Comparison of ENCODE assay signal across 9 mouse cellular contexts in the genomic region with DNA sequence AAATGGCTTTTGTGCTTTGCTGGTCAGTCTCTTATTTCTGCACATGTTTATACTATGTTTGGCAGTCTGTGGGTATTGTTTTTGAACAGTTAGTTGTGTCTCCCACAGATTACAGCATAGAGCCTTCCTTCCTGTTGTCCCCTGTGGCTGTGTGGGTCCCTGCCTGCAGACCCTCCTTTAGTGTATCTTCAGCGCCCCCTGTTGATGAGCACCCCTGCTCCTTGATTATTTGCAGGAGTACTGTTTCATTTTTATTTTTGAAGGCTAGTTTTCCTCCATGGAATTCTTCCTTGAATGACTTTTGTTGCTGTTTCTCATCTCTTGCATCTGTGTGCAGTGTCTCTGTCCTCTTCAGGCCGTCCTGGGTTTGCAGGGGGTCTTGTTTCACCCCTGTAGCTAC. TPM values are rescaled to one million over a fixed set of nuclear protein-coding genes. Genes with fewer than 3 reads are reported as not detected.
DNase-seq lines count a peak whose midpoint lies in the region; ATAC-seq and TF ChIP-seq lines count a peak whose summit lies in the region.
"Had no signal": no experiment of that assay in that cellular context is flagged by ENCODE, and none has a peak within 500 bp of the region (broad histone marks: within the 10 kb centered on the region; RNA-seq: fewer than 3 reads in every experiment).

No protein-coding gene starts in this region.

- no peak overlapping the region for H3K9ac ChIP-seq in midbrain, embryonic 14.5 days (replicated peaks; ENCODE audit: low read length)
- no peak overlapping the region for H3K9ac ChIP-seq in midbrain, embryonic 13.5 days (replicated peaks)
- H3K9ac ChIP-seq in kidney, postnatal 0 days (ENCODE audit: low read depth, low read length) = no peak overlapping the region
- no peak overlapping the region for H3K9ac ChIP-seq in midbrain, postnatal 0 days (replicated peaks; ENCODE audit: low read length, poor library complexity, severe bottlenecking)
- H3K9ac ChIP-seq: hindbrain, embryonic 15.5 days had no signal

- no peak overlapping the region for H3K27ac ChIP-seq in midbrain, embryonic 14.5 days (replicated peaks; ENCODE audit: low read depth, low read length)
- H3K27ac ChIP-seq in midbrain, embryonic 13.5 days = no peak overlapping the region
- H3K27ac ChIP-seq in kidney, postnatal 0 days = no peak overlapping the region
- no peak overlapping the region for H3K27ac ChIP-seq in midbrain, postnatal 0 days (ENCODE audit: low read depth, low read length)
- H3K27ac ChIP-seq: hindbrain, embryonic 15.5 days had no signal

- H3K4me3 ChIP-seq in midbrain, embryonic 14.5 days (replicated peaks; ENCODE audit: low read depth, low read length) = no peak overlapping the region
- H3K4me3 ChIP-seq in midbrain, embryonic 13.5 days (replicated peaks) = no peak overlapping the region
- no peak overlapping the region for H3K4me3 ChIP-seq in kidney, postnatal 0 days (replicated peaks; ENCODE audit: low read depth, low read length)
- no peak overlapping the region for H3K4me3 ChIP-seq in midbrain, postnatal 0 days (ENCODE audit: low read depth, low read length)
- H3K4me3 ChIP-seq: hindbrain, embryonic 15.5 days had no signal

- ATAC-seq in midbrain, embryonic 14.5 days (ENCODE audit: low FRiP score, low TSS enrichment) = no peak
- no peak for ATAC-seq in midbrain, embryonic 13.5 days
- ATAC-seq in kidney, postnatal 0 days (replicated peaks; ENCODE audit: low FRiP score, low read depth) = no peak
- no peak for ATAC-seq in midbrain, postnatal 0 days (ENCODE audit: low FRiP score)
- ATAC-seq in erythroid progenitor cell, adult 5-6 weeks (replicated peaks; ENCODE audit: low FRiP score, poor library complexity, severe bottlenecking) = no peak

- H3K27me3 ChIP-seq in midbrain, embryonic 14.5 days (ENCODE audit: control insufficient read depth, insufficient read depth, low read length) = no peaks in the 10 kb centered on the region
- no peaks in the 10 kb centered on the region for H3K27me3 ChIP-seq in midbrain, embryonic 13.5 days
- no peaks in the 10 kb centered on the region for H3K27me3 ChIP-seq in kidney, postnatal 0 days (ENCODE audit: insufficient read depth, low read length)
- H3K27me3 ChIP-seq in midbrain, postnatal 0 days (ENCODE audit: insufficient read depth, low read length) = no peaks in the 10 kb centered on the region
- H3K27me3 ChIP-seq: hindbrain, embryonic 15.5 days had no signal

- 50% methylated on average over 2 of the region's 2 CpGs for WGBS in midbrain, embryonic 14.5 days
- WGBS in midbrain, embryonic 13.5 days = 36% methylated on average over 2 of the region's 2 CpGs
- 43% methylated on average over 2 of the region's 2 CpGs for WGBS in kidney, postnatal 0 days
- 45% methylated on average over 2 of the region's 2 CpGs for WGBS in midbrain, postnatal 0 days

- peak; percentile 61 for TF ChIP-seq CTCF in kidney, postnatal 0 days (IDR thresholded peaks at IDR 0.05; ENCODE audit: low read depth)
- peak; percentile 61 for TF ChIP-seq CTCF in midbrain, postnatal 0 days (IDR thresholded peaks at IDR 0.05)

- H3K4me2 ChIP-seq in midbrain, embryonic 14.5 days (ENCODE audit: low read length) = no peak overlapping the region
- no peak overlapping the region for H3K4me2 ChIP-seq in midbrain, embryonic 13.5 days (replicated peaks)
- no peak overlapping the region for H3K4me2 ChIP-seq in kidney, postnatal 0 days (ENCODE audit: low read length)
- no peak overlapping the region for H3K4me2 ChIP-seq in midbrain, postnatal 0 days (ENCODE audit: low read depth, low read length, poor library complexity, severe bottlenecking)
- H3K4me2 ChIP-seq: hindbrain, embryonic 15.5 days had no signal

- no peaks in the 10 kb centered on the region for H3K9me3 ChIP-seq in midbrain, embryonic 14.5 days (ENCODE audit: control insufficient read depth, low read length)
- H3K9me3 ChIP-seq in midbrain, embryonic 13.5 days = no peaks in the 10 kb centered on the region
- H3K9me3 ChIP-seq in kidney, postnatal 0 days (replicated peaks; ENCODE audit: low read length) = no peaks in the 10 kb centered on the region
- H3K9me3 ChIP-seq in midbrain, postnatal 0 days (ENCODE audit: low read length) = no peaks in the 10 kb centered on the region
- H3K9me3 ChIP-seq: hindbrain, embryonic 15.5 days had no signal

- H3K36me3 ChIP-seq in midbrain, embryonic 14.5 days (ENCODE audit: control insufficient read depth, insufficient read depth, low read length) = peaks cover 27% of the 10 kb centered on the region; the same call in 1 of the 2 replicates
- H3K36me3 ChIP-seq in midbrain, embryonic 13.5 days = peaks cover 58% of the 10 kb centered on the region
- H3K36me3 ChIP-seq in kidney, postnatal 0 days (ENCODE audit: insufficient read depth, low read length) = peaks cover 28% of the 10 kb centered on the region
- H3K36me3 ChIP-seq in midbrain, postnatal 0 days (ENCODE audit: insufficient read depth, low read length) = peaks cover 25% of the 10 kb centered on the region; the same call in 1 of the 2 replicates

- H3K4me1 ChIP-seq in midbrain, embryonic 14.5 days (ENCODE audit: control insufficient read depth, insufficient read depth, low read length) = no peaks in the 10 kb centered on the region
- no peaks in the 10 kb centered on the region for H3K4me1 ChIP-seq in midbrain, embryonic 13.5 days (replicated peaks)
- no peaks in the 10 kb centered on the region for H3K4me1 ChIP-seq in kidney, postnatal 0 days (replicated peaks; ENCODE audit: insufficient read depth, low read length)
- H3K4me1 ChIP-seq in midbrain, postnatal 0 days (ENCODE audit: insufficient read depth, low read length) = no peaks in the 10 kb centered on the region
- H3K4me1 ChIP-seq: hindbrain, embryonic 15.5 days had no signal

- DNase-seq in frontal cortex, postnatal 36 days (ENCODE audit: low spot score in 2 of 2) = peak; percentile 50
- DNase-seq in frontal cortex, postnatal 14 days (ENCODE audit: low spot score in 2 of 2) = no peak
- peak; percentile 69 for DNase-seq in midbrain, embryonic 14.5 days
- DNase-seq in adrenal gland, postnatal 10 days = peak; percentile 70
- peak; percentile 36 for DNase-seq in kidney, postnatal 0 days (ENCODE audit: low spot score)
- peak; percentile 38 for DNase-seq in midbrain, postnatal 0 days (ENCODE audit: low spot score)

RNA-seq across cellular contexts. Expression of a gene that starts 58.0 kb away (rescaled TPM):
- 15.0 and 15.5 TPM in 2 replicates for polyA plus RNA-seq in midbrain, embryonic 14.5 days (2014; fragmentation: Nextera tagmentation; extraction: Ambion mirVana)
- 14.9 and 15.6 TPM in 2 replicates for polyA plus RNA-seq in midbrain, embryonic 13.5 days (2015; fragmentation: Nextera tagmentation; extraction: Ambion mirVana)
- total RNA-seq in adrenal gland, postnatal 10 days (2021) = 10 to 100 TPM; 11.5 to 16.7 TPM
- 13.4 and 14.4 TPM in 2 replicates for polyA plus RNA-seq in kidney, postnatal 0 days (2015; fragmentation: Nextera tagmentation; extraction: Ambion mirVana)
- 24.7 and 26.9 TPM in 2 replicates for total RNA-seq in midbrain, postnatal 0 days (2014; rRNA removed)
- 9.7 and 11.4 TPM in 2 replicates for polyA plus RNA-seq in midbrain, postnatal 0 days (2015; fragmentation: Nextera tagmentation; extraction: Ambion mirVana)
- total RNA-seq in erythroid progenitor cell, adult 5-6 weeks (2015; ENCODE audit: low replicate concordance) = 3.2 and 4.6 TPM in 2 replicates
- 2.3 and 4.0 TPM in 2 replicates for total RNA-seq in erythroid progenitor cell, adult 5-6 weeks (2017; ENCODE audit: low replicate concordance)

Comparison
In these comparisons a context has a peak if more than half of its experiments do, and no peak if none do; other contexts are left out.
1. DNase-seq: peak in frontal cortex, postnatal 36 days (2 of 2), midbrain, embryonic 14.5 days (single experiment), adrenal gland, postnatal 10 days (single experiment), kidney, postnatal 0 days (single experiment) and midbrain, postnatal 0 days (single experiment); none in frontal cortex, postnatal 14 days (0 of 2).